Mouse (Mus musculus) myocyte (in vitro differentiated cells): Measurements from ENCODE around the gene Gm20489.

ENCODE experiments used
- CEBPB ChIP-seq: IDR thresholded peaks from 2 replicates; pipeline ENCODE4 v1.6.1; 2011; ENCODE audit warnings: mild to moderate bottlenecking, moderate library complexity; ENCODE audit not compliant: poor library complexity, insufficient read depth, severe bottlenecking
- E2F4 ChIP-seq: IDR thresholded peaks from one replicate; pipeline ENCODE4 v1.6.1; 2011; ENCODE audit warnings: mild to moderate bottlenecking, control low read depth, moderate library complexity; ENCODE audit not compliant: insufficient read depth
- MAX ChIP-seq: IDR thresholded peaks from one replicate; pipeline ENCODE4 v1.6.1; 2011; ENCODE audit warnings: low read depth, mild to moderate bottlenecking, control low read depth
- MYOG ChIP-seq, 3 experiments: IDR thresholded peaks; one replicate each; pipeline ENCODE4 v1.6.1; 2011; ENCODE audit warnings: control low read depth in 2 of 3, low read depth in 2 of 3, mild to moderate bottlenecking in 2 of 3; ENCODE audit not compliant: insufficient read length in 2 of 3, control insufficient read depth in 1 of 3, insufficient read depth in 1 of 3
- POLR2A ChIP-seq: IDR thresholded peaks from one replicate; pipeline ENCODE4 v1.6.1; 2011; ENCODE audit warnings: low read depth, mild to moderate bottlenecking, control low read depth, moderate library complexity; ENCODE audit not compliant: insufficient read length
- POLR2AphosphoS2 ChIP-seq: IDR thresholded peaks from one replicate; pipeline ENCODE4 v1.6.1; 2011; ENCODE audit warnings: low read depth, control low read depth; ENCODE audit not compliant: insufficient read length
- REST ChIP-seq: IDR thresholded peaks from one replicate; pipeline ENCODE4 v1.6.1; 2011; ENCODE audit warnings: mild to moderate bottlenecking, control low read depth, moderate library complexity; ENCODE audit not compliant: insufficient read depth, insufficient read length
- SRF ChIP-seq: IDR thresholded peaks from one replicate; pipeline ENCODE4 v1.6.1; 2011; ENCODE audit warnings: low read depth; ENCODE audit not compliant: control insufficient read depth, insufficient read length
- TCF12 ChIP-seq: IDR thresholded peaks from one replicate; pipeline ENCODE4 v1.6.1; 2011; ENCODE audit warnings: mild to moderate bottlenecking, control low read depth; ENCODE audit not compliant: poor library complexity, insufficient read depth, severe bottlenecking
- TCF3 ChIP-seq: IDR thresholded peaks from one replicate; pipeline ENCODE4 v1.6.1; 2011; ENCODE audit warnings: low read depth, control low read depth; ENCODE audit not compliant: insufficient read length
- USF1 ChIP-seq: IDR thresholded peaks from one replicate; pipeline ENCODE4 v1.6.1; 2011; ENCODE audit warnings: low read depth, mild to moderate bottlenecking, control low read depth, moderate library complexity

- no peak for TF ChIP-seq POLR2A
- no peak for TF ChIP-seq SRF
- no peak for TF ChIP-seq CEBPB
- no peak for TF ChIP-seq REST
- TF ChIP-seq USF1: no peak
- TF ChIP-seq TCF12: no peak
- no peak for TF ChIP-seq MYOG (IDR thresholded peaks at IDR 0.05; ENCODE audit: control insufficient read depth in 1 of 3, insufficient read depth in 1 of 3, insufficient read length in 2 of 3, low read depth in 2 of 3)
- TF ChIP-seq MAX: no peak
- TF ChIP-seq E2F4: no peak
- TF ChIP-seq POLR2AphosphoS2: no peak
- TF ChIP-seq TCF3: no peak
Measured at GRCm38 (mm10) chrX:101268025-101268754, 633 bp downstream of the Gm20489 start, which contains the start of gene Il2rg.
